Mouse (Mus musculus) stomach, embryonic 15.5 days (tissue): ENCODE measurements around the gene Ovgp1. TPM values are rescaled to one million over a fixed set of nuclear protein-coding genes. Genes with fewer than 3 reads are reported as not detected.
"Not testable (repeated sequence)": the region's sequence is repeated elsewhere in the genome, so short reads cannot be mapped to it uniquely, and the experiment has no call there.

Source experiments
- ATAC-seq: fragments of 200-750 bp; cut with Nextera tagmentation; 2 replicates; pipeline ENCODE4 v1.8.0; 2017; ENCODE audit warnings: low read depth, moderate number of reproducible peaks, moderate TSS enrichment; ENCODE audit not compliant: insufficient read depth, low FRiP score
- H3K27ac ChIP-seq: fragments of 300-500 bp; sonication (generic); 2 replicates; pipeline ENCODE4 v1.5.1; 2015; ENCODE audit warnings: mild to moderate bottlenecking, inconsistent platforms
- H3K27me3 ChIP-seq: fragments of 300-500 bp; sonication (generic); replicated peaks from 2 replicates; pipeline ENCODE4 v1.6.1; 2015; ENCODE audit warnings: inconsistent platforms
- H3K36me3 ChIP-seq: fragments of 300-500 bp; sonication (generic); 2 replicates; pipeline ENCODE4 v1.6.1; 2015; ENCODE audit warnings: inconsistent platforms
- H3K4me1 ChIP-seq: fragments of 300-500 bp; sonication (generic); 2 replicates; pipeline ENCODE4 v1.6.1; 2015; ENCODE audit warnings: inconsistent platforms
- H3K4me2 ChIP-seq: fragments of 300-500 bp; sonication (generic); 2 replicates; pipeline ENCODE4 v1.6.1; 2015; ENCODE audit warnings: mild to moderate bottlenecking, inconsistent platforms
- H3K4me3 ChIP-seq: fragments of 300-500 bp; sonication (generic); replicated peaks from 2 replicates; pipeline ENCODE4 v1.5.1; 2015; ENCODE audit warnings: inconsistent platforms
- H3K9ac ChIP-seq: fragments of 300-500 bp; sonication (generic); 2 replicates; pipeline ENCODE4 v1.6.1; 2015; ENCODE audit warnings: inconsistent platforms
- H3K9me3 ChIP-seq: fragments of 300-500 bp; sonication (generic); 2 replicates; pipeline ENCODE4 v1.6.1; 2016; ENCODE audit warnings: inconsistent platforms
- WGBS: fragments of 180-500 bp; shearing (Covaris S2); methylation state at CpG from one replicate; pipeline ENCODE4 v1.1.7; 2015; 5-methylcytosine and 5-hydroxymethylcytosine counted together
- polyA plus RNA-seq: library from polyadenylated mRNA; unstranded; fragments of >200 nt; fragmentation: Nextera tagmentation; extraction: Ambion mirVana; gene quantifications from 2 replicates; pipeline ENCODE4 v1.2.1, GENCODE M21; 2015

Ovgp1 gene
- polyA plus RNA-seq, 1 experiment from 2014 or later = 1.2 TPM

GRCm38 (mm10) chr3:106000707-106001375, 27.3 kb downstream of the Ovgp1 start:
- Histone ChIP-seq H3K27ac (no peak overlapping the region), H3K9ac (no peak overlapping the region), H3K9me3 (no peaks in the 10 kb centered on the region), H3K27me3 (no peaks in the 10 kb centered on the region), H3K4me3 (0 out of 2 replicates have a peak overlapping the region, but pooled peaks have one; percentile 5), H3K4me2 (peak overlapping the region; percentile 16), H3K4me1 (no peaks in the 10 kb centered on the region; the same call in 1 of the 2 replicates), H3K36me3 (no peaks in the 10 kb centered on the region)
- peak; percentile 39; the same call in 1 of the 2 replicates for ATAC-seq
- WGBS = 18% methylated on average over 11 of the region's 11 CpGs

- H3K4me2 ChIP-seq = peak overlapping the region; percentile 16
- H3K27me3 ChIP-seq = no peaks in the 10 kb centered on the region
- no peaks in the 10 kb centered on the region; the same call in 1 of the 2 replicates for H3K4me1 ChIP-seq
- no peaks in the 10 kb centered on the region for H3K9me3 ChIP-seq
- H3K36me3 ChIP-seq = no peaks in the 10 kb centered on the region
- 0 out of 2 replicates have a peak overlapping the region, but pooled peaks have one; percentile 5 for H3K4me3 ChIP-seq
- no peak overlapping the region for H3K9ac ChIP-seq
- 17% methylated on average over 16 of the region's 17 CpGs for WGBS
- peak; percentile 87 for ATAC-seq
- H3K27ac ChIP-seq = no peak overlapping the region
Measured at GRCm38 (mm10) chr3:106001416-106002370, 28.2 kb downstream of the Ovgp1 start.

GRCm38 (mm10) chr3:106003360-106003759, 29.8 kb downstream of the Ovgp1 start:
- not testable (repeated sequence) for H3K9me3 ChIP-seq, H3K4me1 ChIP-seq, H3K4me2 ChIP-seq, H3K27me3 ChIP-seq, H3K4me3 ChIP-seq, H3K9ac ChIP-seq, H3K36me3 ChIP-seq, ATAC-seq, H3K27ac ChIP-seq
- WGBS = 57% methylated on average over 10 of the region's 10 CpGs

- Histone ChIP-seq H3K9me3 (no peaks in the 10 kb centered on the region), H3K27ac (no peak within 1 kb of the TSS), H3K4me1 (no peaks in the 10 kb centered on the region), H3K4me3 (no peak within 1 kb of the TSS), H3K36me3 (no peaks in the 10 kb centered on the region), H3K9ac (no peak within 1 kb of the TSS), H3K27me3 (no peaks in the 10 kb centered on the region), H3K4me2 (no peak within 1 kb of the TSS)
- ATAC-seq = no peak
- WGBS = 87% methylated on average over 2 of the region's 2 CpGs
Measured at GRCm38 (mm10) chr3:106014546-106014945, 41.0 kb downstream of the Ovgp1 start, which contains the start of gene Pifo. Gene Pifo (minus strand): TSS chr3:106014646.

GRCm38 (mm10) chr3:106021840-106022239, 48.3 kb downstream of the Ovgp1 start:
- no peaks in the 10 kb centered on the region for H3K36me3 ChIP-seq
- no peak overlapping the region for H3K4me3 ChIP-seq
- no peak overlapping the region for H3K4me2 ChIP-seq
- no peaks in the 10 kb centered on the region for H3K9me3 ChIP-seq
- no peak for ATAC-seq
- no peak overlapping the region for H3K27ac ChIP-seq
- no peaks in the 10 kb centered on the region for H3K4me1 ChIP-seq
- no peaks in the 10 kb centered on the region for H3K27me3 ChIP-seq
- H3K9ac ChIP-seq = no peak overlapping the region

GRCm38 (mm10) chr3:106024135-106024534, 50.6 kb downstream of the Ovgp1 start:
- no peak overlapping the region for H3K27ac ChIP-seq
- WGBS = 87% methylated on average over 2 of the region's 2 CpGs
- no peak overlapping the region for H3K4me2 ChIP-seq
- ATAC-seq = no peak
- no peak overlapping the region for H3K9ac ChIP-seq
- no peaks in the 10 kb centered on the region for H3K4me1 ChIP-seq
- H3K27me3 ChIP-seq = no peaks in the 10 kb centered on the region
- no peaks in the 10 kb centered on the region for H3K9me3 ChIP-seq
- H3K4me3 ChIP-seq = no peak overlapping the region
- H3K36me3 ChIP-seq = no peaks in the 10 kb centered on the region

- H3K36me3 ChIP-seq = no peaks in the 10 kb centered on the region
- no peak within 1 kb of the TSS for H3K4me2 ChIP-seq
- H3K4me1 ChIP-seq = no peaks in the 10 kb centered on the region
- 83% methylated on average over 1 of the region's 1 CpGs for WGBS
- ATAC-seq = no peak
- H3K27ac ChIP-seq = no peak within 1 kb of the TSS
- no peaks in the 10 kb centered on the region for H3K27me3 ChIP-seq
- H3K9ac ChIP-seq = no peak within 1 kb of the TSS
- no peak within 1 kb of the TSS for H3K4me3 ChIP-seq
- no peaks in the 10 kb centered on the region for H3K9me3 ChIP-seq
Measured at GRCm38 (mm10) chr3:106032781-106033180, 59.3 kb downstream of the Ovgp1 start, which contains the start of gene Chil5. Gene Chil5 (minus strand): TSS chr3:106032814.

Other genes starting within 250 kb of the Ovgp1 start
- 141 and 146 TPM in 2 replicates for gene Rap1a, start 172.4 kb upstream of the Ovgp1 start, polyA plus RNA-seq
- gene Adora3, start 102.9 kb upstream of the Ovgp1 start, polyA plus RNA-seq = 0.71 and 0.82 TPM in 2 replicates
- gene Tmigd3, start 102.8 kb upstream of the Ovgp1 start, polyA plus RNA-seq = 0.45 and 0.46 TPM in 2 replicates
- 1.4 and 2.1 TPM in 2 replicates for gene I830077J02Rik, start 41.0 kb upstream of the Ovgp1 start, polyA plus RNA-seq
- 118 and 125 TPM in 2 replicates for gene Wdr77, start 14.3 kb upstream of the Ovgp1 start, polyA plus RNA-seq
- gene Atp5f1, start 13.6 kb upstream of the Ovgp1 start, polyA plus RNA-seq = 479 and 520 TPM in 2 replicates
- gene Pifo, start 40.9 kb downstream of the Ovgp1 start, polyA plus RNA-seq = 0.19 TPM in 1 of 2 replicates, not detected in the other
- 0.21 TPM in 1 of 2 replicates, not detected in the other for gene Chil5, start 59.1 kb downstream of the Ovgp1 start, polyA plus RNA-seq
- gene Chia1, start 139.5 kb downstream of the Ovgp1 start, polyA plus RNA-seq = 0.10 and 0.24 TPM in 2 replicates
- gene Chil3, start 193.9 kb downstream of the Ovgp1 start, polyA plus RNA-seq = 1.0 and 1.3 TPM in 2 replicates
- not detected in 2 replicates for gene Chil4, start 245.8 kb downstream of the Ovgp1 start, polyA plus RNA-seq